Mouse (Mus musculus): ENCODE data around the gene Cisd1.

The Cisd1 gene

GRCm38 (mm10) chr10:71284511-71285125 is 60.1 kb downstream of the Cisd1 start:
- Histone ChIP-seq H3K4me3 (replicated peaks; ENCODE audit: low read length) (peak overlapping the region; percentile 96), H3K36me3 (ENCODE audit: insufficient read depth, low read length) (peaks cover 5% of the 10 kb centered on the region; the same call in 1 of the 2 replicates), H3K4me1 (replicated peaks; ENCODE audit: low read depth, low read length) (peaks cover 32% of the 10 kb centered on the region), H3K27me3 (ENCODE audit: insufficient read depth, low read length) (peaks cover 33% of the 10 kb centered on the region), H3K9me3 (ENCODE audit: low read length) (no peaks in the 10 kb centered on the region)
- no peak for TF ChIP-seq POU5F1 (IDR thresholded peaks at IDR 0.05; ENCODE audit: borderline replicate concordance, low read length)
- no peak for TF ChIP-seq NANOG (IDR thresholded peaks at IDR 0.05; ENCODE audit: borderline replicate concordance, low read length)
- no peak for TF ChIP-seq CTCF (conservative IDR thresholded peaks at IDR 0.05; ENCODE audit: low read length)

DNA sequence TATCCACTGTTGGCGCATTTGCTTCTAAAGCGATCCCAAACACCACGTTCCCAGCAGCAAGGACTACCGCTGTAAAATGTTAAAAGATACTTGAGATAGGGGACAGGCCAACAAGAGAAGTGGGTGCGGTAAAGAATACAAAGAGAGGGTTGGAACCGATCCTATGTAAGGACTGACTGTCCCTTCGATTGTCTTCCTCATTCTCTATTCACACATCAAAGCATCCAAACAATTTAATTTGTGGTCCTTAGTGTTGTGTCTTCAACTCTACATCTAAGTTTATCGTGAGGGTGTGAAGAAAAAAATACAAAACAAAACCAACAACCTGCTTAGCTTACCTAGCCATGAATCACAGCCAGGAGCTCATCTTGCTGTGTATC is 60.6 kb downstream of the Cisd1 start:
- TF ChIP-seq NANOG (IDR thresholded peaks at IDR 0.05; ENCODE audit: borderline replicate concordance, low read length) (no peak), CTCF (conservative IDR thresholded peaks at IDR 0.05; ENCODE audit: low read length) (no peak), POU5F1 (IDR thresholded peaks at IDR 0.05; ENCODE audit: borderline replicate concordance, low read length) (no peak)
- H3K4me3 ChIP-seq (replicated peaks; ENCODE audit: low read length): peak overlapping the region; percentile 96
- peaks cover 5% of the 10 kb centered on the region; the same call in 1 of the 2 replicates for H3K36me3 ChIP-seq (ENCODE audit: insufficient read depth, low read length)
- H3K27me3 ChIP-seq (ENCODE audit: insufficient read depth, low read length): peaks cover 33% of the 10 kb centered on the region
- H3K4me1 ChIP-seq (replicated peaks; ENCODE audit: low read depth, low read length): peaks cover 32% of the 10 kb centered on the region
- no peaks in the 10 kb centered on the region for H3K9me3 ChIP-seq (ENCODE audit: low read length)

Data from E14TG2a.4 (cell line).